Mouse (Mus musculus) right cerebral cortex, postnatal 4 days (tissue): ENCODE data around the gene Aldh3b2.

Experiments used
- DNase-seq: peaks from one replicate; pipeline ENCODE4 v3.0.0-alpha.2; 2022

The Aldh3b2 gene

GRCm38 (mm10) chr19:4014802-4015201 is 42.7 kb downstream of the Aldh3b2 start:
- DNase-seq, result no peak

GRCm38 (mm10) chr19:4015635-4016034 is 43.5 kb downstream of the Aldh3b2 start:
- DNase-seq, result no peak

DNA sequence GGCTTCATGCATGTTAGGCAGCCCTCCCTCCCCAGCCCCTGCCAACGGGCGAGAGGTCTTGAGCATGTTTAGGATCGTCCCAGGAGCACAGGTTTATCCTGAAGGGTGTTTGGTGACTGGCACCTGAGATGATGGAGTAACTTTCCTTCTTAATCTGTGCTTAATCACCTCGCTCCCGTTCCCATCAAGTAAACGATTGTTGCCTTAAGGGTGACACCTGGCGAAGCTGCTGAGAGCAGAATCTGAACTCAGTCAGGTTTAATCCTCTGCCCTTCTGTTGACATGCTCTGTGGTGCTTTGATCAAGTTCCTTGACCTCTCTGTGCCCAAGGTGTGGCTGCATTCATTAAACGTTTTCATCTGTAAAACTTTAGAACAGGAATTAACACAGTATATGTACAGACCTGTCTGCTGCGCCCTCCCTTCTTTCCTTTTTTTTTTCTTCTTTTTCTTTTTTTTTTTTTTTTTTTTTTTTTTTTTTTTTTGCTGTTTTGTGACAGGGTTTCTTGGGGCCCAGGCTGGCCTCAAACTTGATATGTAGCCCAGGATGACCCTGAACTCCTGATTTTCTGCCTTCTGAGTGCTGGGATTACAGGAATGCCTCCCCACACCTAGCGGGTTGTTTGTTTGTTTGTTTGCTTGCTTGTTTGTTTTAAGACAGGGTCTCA is 45.9 kb downstream of the Aldh3b2 start:
- no peak for DNase-seq

DNA sequence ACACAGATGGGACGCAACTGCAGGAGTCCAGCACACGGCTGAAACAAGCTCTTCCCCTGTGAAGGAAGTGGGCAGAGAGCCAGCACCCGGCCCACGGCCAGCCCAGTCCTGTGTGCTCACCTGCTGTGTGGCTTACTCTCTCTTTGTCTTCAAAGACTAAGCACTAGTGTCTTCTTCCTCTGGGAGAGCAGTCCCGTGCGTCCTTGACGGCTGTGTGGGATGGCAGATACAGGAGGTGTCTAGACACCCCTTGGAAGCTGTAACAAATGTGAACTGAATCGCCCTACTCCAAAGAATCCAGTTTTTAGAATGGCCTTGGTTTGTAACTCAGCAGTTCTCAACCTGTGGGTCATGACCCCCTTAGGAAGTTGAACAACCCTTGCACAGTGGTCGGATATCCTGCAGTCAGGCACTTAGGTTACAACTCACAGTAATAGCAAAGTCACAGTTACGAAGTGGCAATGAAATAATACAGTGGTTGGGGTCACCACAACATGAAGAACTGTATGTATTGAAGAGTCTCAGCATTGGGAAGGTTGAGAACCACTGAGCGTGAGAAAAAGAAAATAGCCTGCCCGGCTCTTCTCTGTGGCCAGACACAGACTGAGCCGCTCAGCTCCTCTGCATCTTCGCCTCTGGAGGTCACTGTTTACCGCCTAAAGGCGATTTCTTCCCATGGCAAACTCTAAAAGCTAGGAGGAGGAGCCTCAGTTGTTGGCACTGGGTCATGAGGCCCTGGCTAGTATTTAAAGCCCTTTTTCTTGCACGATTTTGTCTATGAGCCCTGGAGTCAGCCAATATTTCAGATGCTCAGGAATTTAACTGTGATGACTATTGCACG is 46.8 kb downstream of the Aldh3b2 start:
- DNase-seq, result peak; percentile 60

DNA sequence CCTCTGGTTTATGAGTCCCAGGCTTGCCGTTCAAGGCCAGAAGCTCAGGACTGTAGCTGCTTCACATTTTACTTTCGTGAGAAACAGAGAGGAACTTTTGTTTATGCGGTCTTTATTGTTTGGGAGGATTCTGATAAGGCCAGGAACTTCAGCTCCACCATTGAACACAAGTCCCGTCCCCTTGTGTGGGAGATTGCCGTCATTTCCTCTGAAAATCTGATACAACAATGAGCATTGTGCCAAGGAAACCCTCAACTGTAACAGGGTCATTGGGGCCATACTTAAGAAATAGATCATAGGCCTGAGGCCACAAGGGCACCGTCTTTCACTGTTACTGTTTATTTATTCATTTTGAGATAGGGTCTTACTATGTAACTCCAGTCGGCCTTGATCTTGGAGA is 51.1 kb downstream of the Aldh3b2 start:
- DNase-seq, result no peak

DNA sequence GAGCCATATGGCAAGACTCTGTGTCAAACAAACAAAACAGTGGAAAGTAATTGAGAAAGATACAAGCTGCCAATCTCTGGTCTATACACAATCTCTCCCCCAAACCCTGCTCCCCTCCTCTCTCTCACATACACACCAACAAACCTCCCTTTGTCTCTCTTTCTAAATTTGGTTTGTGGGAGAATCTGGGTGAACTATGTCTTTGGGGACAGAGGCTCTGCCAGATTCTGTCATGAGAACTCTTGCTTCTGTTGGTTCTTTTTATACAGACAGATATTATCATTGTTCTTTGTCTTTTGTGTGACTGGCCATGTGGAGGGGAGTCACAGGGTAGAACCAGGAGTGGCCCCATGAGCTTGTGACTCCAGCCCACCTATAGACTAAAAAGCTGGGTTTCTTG is 55.4 kb downstream of the Aldh3b2 start:
- no peak for DNase-seq
